Mouse (Mus musculus) MEL (cell line): ENCODE data around the gene Nucks1. TPM values are rescaled to one million over a fixed set of nuclear protein-coding genes. Genes with fewer than 3 reads are reported as not detected.

Experiments used
- DNase-seq: peaks from one replicate; pipeline ENCODE4 v3.0.0; 2011; ENCODE audit warnings: low read depth, low spot score
- H3K27ac ChIP-seq: 2 replicates; pipeline ENCODE4 v1.5.1; 2012; ENCODE audit warnings: low read depth, mild to moderate bottlenecking, control low read depth, low read length, moderate library complexity; ENCODE audit not compliant: control insufficient read depth
- H3K27me3 ChIP-seq, 2 experiments: fragments of 150-350 bp in 1 of 2; sonication (generic) in 1 of 2; 2 replicates each; pipeline ENCODE4 v1.6.1; 2012; ENCODE audit warnings: low read length in 2 of 2, mild to moderate bottlenecking in 2 of 2, improper control_type of control experiment in 1 of 2, moderate library complexity in 1 of 2; ENCODE audit not compliant: insufficient read depth in 2 of 2, control insufficient read depth in 1 of 2
- H3K36me3 ChIP-seq, 2 experiments: 2 replicates each; pipeline ENCODE4 v1.6.1; 2012 to 2014; ENCODE audit warnings: low read length in 2 of 2, improper control_type of control experiment in 1 of 2, inconsistent platforms in 1 of 2, mild to moderate bottlenecking in 1 of 2; ENCODE audit not compliant: insufficient read depth in 2 of 2, control insufficient read depth in 1 of 2
- H3K4me1 ChIP-seq, 2 experiments: fragments of 150-350 bp in 1 of 2; sonication (generic) in 1 of 2; 2 replicates each; pipeline ENCODE4 v1.6.1; 2012; ENCODE audit warnings: low read length in 2 of 2, improper control_type of control experiment in 1 of 2, mild to moderate bottlenecking in 1 of 2; ENCODE audit not compliant: insufficient read depth in 2 of 2, control insufficient read depth in 1 of 2
- H3K4me3 ChIP-seq, 2 experiments: fragments of 150-350 bp in 1 of 2; sonication (generic) in 1 of 2; 2 replicates each; pipeline ENCODE4 v1.5.1; 2012; ENCODE audit warnings: low read depth in 2 of 2, low read length in 2 of 2, mild to moderate bottlenecking in 2 of 2, moderate library complexity in 2 of 2, control low read depth in 1 of 2, improper control_type of control experiment in 1 of 2; ENCODE audit not compliant: control insufficient read depth in 1 of 2, insufficient read depth in 1 of 2
- H3K79me2 ChIP-seq: 2 replicates; pipeline ENCODE4 v1.6.1; 2012; ENCODE audit warnings: mild to moderate bottlenecking, low read length, moderate library complexity; ENCODE audit not compliant: control insufficient read depth, poor library complexity, insufficient read depth
- H3K9ac ChIP-seq: 2 replicates; pipeline ENCODE4 v1.6.1; 2012; ENCODE audit warnings: low read depth, mild to moderate bottlenecking, control low read depth, low read length, moderate library complexity; ENCODE audit not compliant: control insufficient read depth, poor library complexity, severe bottlenecking
- H3K9me3 ChIP-seq: fragments of 150-350 bp; sonication (generic); replicated peaks from 2 replicates; pipeline ENCODE4 v1.6.1; 2012; ENCODE audit warnings: mild to moderate bottlenecking, low read length, improper control_type of control experiment, moderate library complexity; ENCODE audit not compliant: insufficient read depth
- CHD2 ChIP-seq: IDR thresholded peaks from 2 replicates; pipeline ENCODE4 v1.6.1; 2011; ENCODE audit warnings: low read length, improper control_type of control experiment
- CTCF ChIP-seq, 3 experiments: IDR thresholded peaks in 2 of 3; conservative IDR thresholded peaks in 1 of 3; 2 replicates each; pipeline ENCODE4 v1.5.1; 2011 to 2012; ENCODE audit warnings: low read length in 3 of 3, low read depth in 2 of 3, mild to moderate bottlenecking in 2 of 3, improper control_type of control experiment in 1 of 3, inconsistent platforms in 1 of 3, mixed read lengths in 1 of 3, moderate library complexity in 1 of 3; ENCODE audit not compliant: control insufficient read depth in 1 of 3, insufficient read depth in 1 of 3, poor library complexity in 1 of 3, severe bottlenecking in 1 of 3
- E2F4 ChIP-seq: IDR thresholded peaks from 2 replicates; pipeline ENCODE4 v1.6.1; 2011; ENCODE audit warnings: low read depth, low read length, improper control_type of control experiment, borderline replicate concordance
- EP300 ChIP-seq, 2 experiments: IDR thresholded peaks; 2 replicates each; pipeline ENCODE4 v1.6.1; 2011; ENCODE audit warnings: improper control_type of control experiment in 2 of 2, low read length in 2 of 2, low read depth in 1 of 2, mild to moderate bottlenecking in 1 of 2
- ETS1 ChIP-seq: IDR thresholded peaks from 2 replicates; pipeline ENCODE4 v1.6.1; 2012; ENCODE audit warnings: low read depth, mild to moderate bottlenecking, inconsistent platforms, low read length, improper control_type of control experiment, moderate library complexity
- HCFC1 ChIP-seq: IDR thresholded peaks from 2 replicates; pipeline ENCODE4 v1.6.1; 2012; ENCODE audit warnings: low read depth, mild to moderate bottlenecking, inconsistent platforms, low read length, improper control_type of control experiment, moderate library complexity
- KAT2A ChIP-seq: conservative IDR thresholded peaks from 2 replicates; pipeline ENCODE4 v1.6.1; 2012; ENCODE audit warnings: low read depth, low read length, improper control_type of control experiment, inconsistent platforms
- MAFK ChIP-seq: IDR thresholded peaks from 2 replicates; pipeline ENCODE4 v1.6.1; 2011; ENCODE audit warnings: low read depth, mild to moderate bottlenecking, low read length, improper control_type of control experiment, borderline replicate concordance
- MYC ChIP-seq: IDR thresholded peaks from 2 replicates; pipeline ENCODE4 v1.6.1; 2011; ENCODE audit warnings: low read depth, mild to moderate bottlenecking, low read length, improper control_type of control experiment, moderate library complexity
- NELFE ChIP-seq: IDR thresholded peaks from 2 replicates; pipeline ENCODE4 v1.6.1; 2011; ENCODE audit warnings: low read depth, low read length, improper control_type of control experiment
- NRF1 ChIP-seq: IDR thresholded peaks from 2 replicates; pipeline ENCODE4 v1.6.1; 2014; ENCODE audit warnings: low read depth, mild to moderate bottlenecking, inconsistent platforms, low read length, improper control_type of control experiment, moderate library complexity; ENCODE audit not compliant: poor library complexity, insufficient read depth, severe bottlenecking
- POLR2A ChIP-seq, 2 experiments: IDR thresholded peaks; 2 replicates each; pipeline ENCODE4 v1.6.1; 2011 to 2012; ENCODE audit warnings: low read length in 2 of 2, mild to moderate bottlenecking in 2 of 2, control low read depth in 1 of 2, improper control_type of control experiment in 1 of 2, low read depth in 1 of 2, moderate library complexity in 1 of 2; ENCODE audit not compliant: control insufficient read depth in 1 of 2, insufficient read depth in 1 of 2, poor library complexity in 1 of 2
- POLR2AphosphoS2 ChIP-seq: IDR thresholded peaks from 2 replicates; pipeline ENCODE4 v1.6.1; 2011; ENCODE audit warnings: low read length, improper control_type of control experiment
- RCOR1 ChIP-seq: IDR thresholded peaks from 2 replicates; pipeline ENCODE4 v1.6.1; 2012; ENCODE audit warnings: low read depth, mild to moderate bottlenecking, inconsistent platforms, low read length, improper control_type of control experiment
- SIN3A ChIP-seq: IDR thresholded peaks from 2 replicates; pipeline ENCODE4 v1.6.1; 2012; ENCODE audit warnings: low read length, improper control_type of control experiment, inconsistent platforms
- SMC3 ChIP-seq: IDR thresholded peaks from 2 replicates; pipeline ENCODE4 v1.6.1; 2011; ENCODE audit warnings: low read depth, low read length, improper control_type of control experiment
- TAL1 ChIP-seq: IDR thresholded peaks from 2 replicates; pipeline ENCODE4 v1.6.1; 2012; ENCODE audit warnings: mild to moderate bottlenecking, inconsistent platforms, low read length, moderate library complexity, mixed read lengths
- TBP ChIP-seq: IDR thresholded peaks from 2 replicates; pipeline ENCODE4 v1.8.0; 2011; ENCODE audit warnings: low read depth, low read length, improper control_type of control experiment
- TCF12 ChIP-seq: IDR thresholded peaks from 2 replicates; pipeline ENCODE4 v1.6.1; 2014; ENCODE audit warnings: low read depth, mild to moderate bottlenecking, inconsistent platforms, low read length, improper control_type of control experiment, moderate library complexity
- USF1 ChIP-seq: IDR thresholded peaks from 2 replicates; pipeline ENCODE4 v1.6.1; 2014; ENCODE audit warnings: low read depth, mild to moderate bottlenecking, inconsistent platforms, low read length, improper control_type of control experiment, moderate library complexity
- ZNF384 ChIP-seq: IDR thresholded peaks from 2 replicates; pipeline ENCODE4 v1.6.1; 2012; ENCODE audit warnings: low read depth, mild to moderate bottlenecking, inconsistent platforms, low read length, improper control_type of control experiment
- polyA plus RNA-seq, 2 experiments: library from polyadenylated mRNA; stranded (reverse) in 1 of 2; unstranded in 1 of 2; fragments of >175 nt in 1 of 2; fragments of >200 nt in 1 of 2; gene quantifications; 2 replicates each; pipeline versions ENCODE4 v1.2.1 to v1.2.4; 2012; ENCODE audit warnings: low replicate concordance in 2 of 2, low read depth in 1 of 2; ENCODE audit not compliant: insufficient read length in 2 of 2, insufficient read depth in 1 of 2, missing spikeins in 1 of 2
- total RNA-seq: library from RNA; depleted of rRNA; stranded (reverse); fragments of 300-350 nt; gene quantifications from 2 replicates; pipeline ENCODE4 v1.2.3, GENCODE M21; 2012

Nucks1 gene
- total and polyA plus RNA-seq, 3 experiments: 53.7 to 113 (median 84.0) TPM

DNA sequence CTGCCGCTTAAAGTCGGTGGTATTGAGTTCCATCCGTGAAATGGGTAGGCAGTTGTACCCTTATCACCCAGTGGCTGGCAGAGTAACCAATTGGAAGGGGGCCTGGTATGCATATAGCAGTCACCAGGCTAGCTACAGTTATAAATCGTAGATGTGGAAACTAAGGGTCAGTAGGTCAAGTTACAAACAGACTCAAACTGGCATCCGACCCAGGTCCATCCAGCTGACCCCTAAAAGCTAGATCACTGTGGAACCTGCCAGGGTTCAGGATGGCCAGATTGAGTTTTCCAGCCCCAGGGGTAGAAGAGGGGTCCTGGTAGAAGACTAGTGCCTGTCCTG is 60.0 kb downstream of the Nucks1 start:
- Histone ChIP-seq H3K9me3 (no peaks in the 10 kb centered on the region), H3K4me1 (peaks cover 23 to 29% of the 10 kb centered on the region in 2 experiments), H3K27me3 (no peaks in the 10 kb centered on the region), H3K36me3 (peaks cover 7 to 25% of the 10 kb centered on the region in 2 experiments; a peak in 3 of 4 replicates), H3K9ac (no peak overlapping the region), H3K79me2 (peaks cover 91% of the 10 kb centered on the region), H3K27ac (no peak overlapping the region), H3K4me3 (no peak overlapping the region)
- no peak for DNase-seq
- peak; percentile 41; the same call in 1 of the 2 replicates for TF ChIP-seq POLR2AphosphoS2
- TF ChIP-seq ETS1: no peak

DNA sequence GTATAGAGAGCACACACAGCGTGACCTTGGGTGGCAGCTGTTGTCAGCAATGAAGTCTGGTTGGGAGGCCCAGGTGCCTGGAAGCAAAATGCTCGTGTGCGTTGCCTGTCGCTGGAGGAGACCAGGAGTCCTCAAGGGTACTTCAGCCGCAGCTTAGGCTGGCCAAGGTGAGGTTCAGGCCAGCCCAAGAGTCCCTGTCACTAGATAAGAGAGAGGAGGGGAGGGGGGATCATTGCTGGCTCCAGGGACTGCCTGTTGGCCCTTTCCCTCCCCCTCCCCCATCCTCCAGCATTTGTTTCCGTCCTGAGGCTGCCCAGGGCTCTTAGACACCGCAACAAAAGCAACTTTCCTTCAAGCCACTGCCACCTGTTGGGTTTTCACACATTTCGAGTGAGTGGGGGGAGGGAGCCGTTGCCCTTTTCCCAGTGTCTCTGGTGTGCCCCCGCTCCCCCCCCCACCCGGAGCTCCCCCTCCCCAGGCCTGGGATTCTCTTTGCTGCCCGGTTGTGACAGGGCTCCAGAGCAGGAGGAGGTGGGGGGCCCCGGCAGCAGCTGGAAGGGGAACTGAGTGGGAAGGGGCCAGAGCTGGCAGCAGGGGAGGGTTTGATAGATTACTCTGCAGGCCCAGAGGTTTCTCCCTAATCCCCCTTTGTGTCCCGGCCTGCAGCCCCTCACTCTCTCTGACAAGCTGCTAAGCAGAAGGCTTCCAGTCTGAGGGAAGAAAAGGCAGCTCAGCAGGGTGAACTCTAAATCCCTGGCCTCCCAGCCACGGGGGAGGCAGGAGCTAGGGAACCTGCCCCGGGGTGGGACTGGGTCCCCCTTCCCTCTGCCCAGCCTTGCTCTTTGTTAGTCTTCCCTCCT is 60.6 kb downstream of the Nucks1 start:
- H3K27me3 ChIP-seq: no peaks in the 10 kb centered on the region
- H3K36me3 ChIP-seq: peaks cover 7 to 19% of the 10 kb centered on the region in 2 experiments
- H3K4me3 ChIP-seq: no peak overlapping the region
- peaks cover 23 to 29% of the 10 kb centered on the region in 2 experiments for H3K4me1 ChIP-seq
- no peaks in the 10 kb centered on the region for H3K9me3 ChIP-seq
- peaks cover 86% of the 10 kb centered on the region for H3K79me2 ChIP-seq
- no peak overlapping the region for H3K9ac ChIP-seq
- no peak for DNase-seq
- no peak for TF ChIP-seq NRF1
- no peak for TF ChIP-seq MAFK
- no peak for TF ChIP-seq E2F4
- TF ChIP-seq KAT2A: no peak
- TF ChIP-seq TCF12: no peak
- TF ChIP-seq TBP: no peak
- no peak for TF ChIP-seq USF1
- no peak for TF ChIP-seq HCFC1
- TF ChIP-seq POLR2A (IDR thresholded peaks at IDR 0.05; ENCODE audit: control insufficient read depth in 1 of 2, insufficient read depth in 1 of 2, low read depth in 1 of 2, low read length in 2 of 2, poor library complexity in 1 of 2): no peak; a peak in 1 of 4 replicates
- no peak for TF ChIP-seq CTCF (IDR thresholded peaks at IDR 0.05 in 2 of 3, conservative IDR thresholded peaks at IDR 0.05 in 1 of 3; ENCODE audit: control insufficient read depth in 1 of 3, insufficient read depth in 1 of 3, low read depth in 2 of 3, low read length in 3 of 3, poor library complexity in 1 of 3, severe bottlenecking in 1 of 3)
- TF ChIP-seq ZNF384: no peak
- no peak for TF ChIP-seq TAL1
- TF ChIP-seq CHD2: no peak
- no peak for TF ChIP-seq EP300 (IDR thresholded peaks at IDR 0.05; ENCODE audit: low read depth in 1 of 2, low read length in 2 of 2)
- no peak for TF ChIP-seq MYC
- TF ChIP-seq POLR2AphosphoS2: no peak
- no peak for TF ChIP-seq NELFE
- TF ChIP-seq SIN3A: no peak
- no peak for TF ChIP-seq SMC3
- no peak for TF ChIP-seq RCOR1
- H3K27ac ChIP-seq: no peak overlapping the region
